ENCODE assay signal across 32 mouse cellular contexts in the genomic region with DNA sequence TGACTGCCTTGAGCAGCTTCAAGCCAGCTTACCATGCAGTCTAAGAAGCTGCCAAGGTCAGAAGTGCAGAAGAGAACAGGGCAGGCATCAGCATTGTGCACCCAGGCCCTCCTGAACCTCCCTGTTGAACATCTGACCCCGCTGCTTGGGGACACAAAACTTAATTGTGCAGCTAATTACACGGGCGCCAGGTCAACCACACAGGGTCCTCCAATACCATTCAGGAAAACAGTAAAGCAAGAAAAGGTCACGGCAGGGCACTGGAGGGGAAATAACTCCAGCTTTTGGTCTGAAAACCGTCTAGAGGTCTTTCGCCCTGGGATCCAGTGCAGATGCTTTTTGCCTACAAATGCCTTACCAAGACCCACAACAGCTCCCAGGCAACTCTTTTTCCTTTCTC.
A peak's percentile ranks its signal among the peaks of the same experiment; 100 is the strongest.
DNase-seq lines count a peak whose midpoint lies in the region; ATAC-seq lines count a peak whose summit lies in the region.
"Had no signal": no experiment of that assay in that cellular context is flagged by ENCODE, and none has a peak within 500 bp of the region (broad histone marks: within the 10 kb centered on the region; RNA-seq: fewer than 3 reads in every experiment).

No protein-coding gene starts in this region.

- peaks cover 41% of the 10 kb centered on the region for H3K27me3 ChIP-seq in forebrain, embryonic 10.5 days (ENCODE audit: poor library complexity, severe bottlenecking)
- no peaks in the 10 kb centered on the region for H3K27me3 ChIP-seq in forebrain, embryonic 12.5 days
- peaks cover 12% of the 10 kb centered on the region for H3K27me3 ChIP-seq in midbrain, embryonic 11.5 days (ENCODE audit: control insufficient read depth, insufficient read depth, low read length)
- H3K27me3 ChIP-seq in midbrain, embryonic 15.5 days (replicated peaks): no peaks in the 10 kb centered on the region
- H3K27me3 ChIP-seq: CH12.LX; embryonic facial prominence, embryonic 15.5 days; heart, embryonic 15.5 days had no signal

- 11% methylated on average over 6 of the region's 6 CpGs for WGBS in forebrain, embryonic 10.5 days
- 8% methylated on average over 6 of the region's 6 CpGs for WGBS in forebrain, embryonic 12.5 days
- WGBS in midbrain, embryonic 11.5 days: 14% methylated on average over 6 of the region's 6 CpGs
- 18% methylated on average over 6 of the region's 6 CpGs for WGBS in midbrain, embryonic 15.5 days

- H3K4me3 ChIP-seq in forebrain, embryonic 10.5 days: no peak overlapping the region
- H3K4me3 ChIP-seq in forebrain, embryonic 12.5 days (replicated peaks): no peak overlapping the region
- H3K4me3 ChIP-seq in midbrain, embryonic 11.5 days (ENCODE audit: low read depth, low read length): no peak overlapping the region
- H3K4me3 ChIP-seq in midbrain, embryonic 15.5 days: no peak overlapping the region
- H3K4me3 ChIP-seq: embryonic facial prominence, embryonic 15.5 days; heart, embryonic 10.5 days; heart, embryonic 15.5 days; hindbrain, embryonic 13.5 days had no signal

- peaks cover 18% of the 10 kb centered on the region for H3K4me1 ChIP-seq in forebrain, embryonic 10.5 days
- H3K4me1 ChIP-seq in forebrain, embryonic 12.5 days: no peaks in the 10 kb centered on the region
- H3K4me1 ChIP-seq in midbrain, embryonic 11.5 days (ENCODE audit: control insufficient read depth, insufficient read depth, low read length): peaks cover 6% of the 10 kb centered on the region
- no peaks in the 10 kb centered on the region for H3K4me1 ChIP-seq in midbrain, embryonic 15.5 days
- H3K4me1 ChIP-seq: embryonic facial prominence, embryonic 15.5 days; heart, embryonic 10.5 days; heart, embryonic 15.5 days; hindbrain, embryonic 13.5 days had no signal

- H3K36me3 ChIP-seq in forebrain, embryonic 10.5 days (replicated peaks): no peaks in the 10 kb centered on the region
- H3K36me3 ChIP-seq in forebrain, embryonic 12.5 days (replicated peaks): no peaks in the 10 kb centered on the region
- no peaks in the 10 kb centered on the region for H3K36me3 ChIP-seq in midbrain, embryonic 11.5 days (ENCODE audit: control insufficient read depth, insufficient read depth, low read length)
- H3K36me3 ChIP-seq in midbrain, embryonic 15.5 days (replicated peaks): no peaks in the 10 kb centered on the region
- H3K36me3 ChIP-seq: embryonic facial prominence, embryonic 15.5 days; heart, embryonic 10.5 days; heart, embryonic 15.5 days; hindbrain, embryonic 13.5 days had no signal

- H3K9ac ChIP-seq in forebrain, embryonic 12.5 days: no peak overlapping the region
- no peak overlapping the region for H3K9ac ChIP-seq in midbrain, embryonic 11.5 days (ENCODE audit: low read length)
- no peak overlapping the region for H3K9ac ChIP-seq in midbrain, embryonic 15.5 days
- H3K9ac ChIP-seq: embryonic facial prominence, embryonic 15.5 days; heart, embryonic 15.5 days; hindbrain, embryonic 13.5 days; liver, embryonic 14.5 days had no signal

- no peak for ATAC-seq in forebrain, embryonic 12.5 days (ENCODE audit: low FRiP score)
- ATAC-seq in midbrain, embryonic 11.5 days (ENCODE audit: low FRiP score): no peak
- ATAC-seq in midbrain, embryonic 15.5 days (replicated peaks): no peak
- ATAC-seq: activated CD4-positive, CD25-positive, alpha-beta regulatory T cell, adult 4 months; forebrain, embryonic 16.5 days; intestine, embryonic 16.5 days had no signal

- H3K4me2 ChIP-seq in forebrain, embryonic 12.5 days: no peak overlapping the region
- no peak overlapping the region for H3K4me2 ChIP-seq in midbrain, embryonic 11.5 days
- no peak overlapping the region for H3K4me2 ChIP-seq in midbrain, embryonic 15.5 days
- H3K4me2 ChIP-seq: embryonic facial prominence, embryonic 15.5 days; heart, embryonic 15.5 days; hindbrain, embryonic 13.5 days had no signal

- no peak overlapping the region for H3K27ac ChIP-seq in forebrain, embryonic 10.5 days
- H3K27ac ChIP-seq in forebrain, embryonic 12.5 days: no peak overlapping the region
- H3K27ac ChIP-seq in midbrain, embryonic 11.5 days (ENCODE audit: low read depth, low read length): no peak overlapping the region
- no peak overlapping the region for H3K27ac ChIP-seq in midbrain, embryonic 15.5 days
- H3K27ac ChIP-seq: embryonic facial prominence, embryonic 15.5 days; heart, embryonic 10.5 days; heart, embryonic 15.5 days; hindbrain, embryonic 13.5 days; liver, embryonic 14.5 days; macrophage had no signal

- H3K9me3 ChIP-seq in forebrain, embryonic 10.5 days: 0 out of 2 replicates have a peak, but pooled peaks cover 3% of the 10 kb centered on the region
- no peaks in the 10 kb centered on the region for H3K9me3 ChIP-seq in forebrain, embryonic 12.5 days
- H3K9me3 ChIP-seq in midbrain, embryonic 11.5 days (ENCODE audit: control insufficient read depth, low read length): no peaks in the 10 kb centered on the region
- H3K9me3 ChIP-seq in midbrain, embryonic 15.5 days: no peaks in the 10 kb centered on the region
- H3K9me3 ChIP-seq: embryonic facial prominence, embryonic 15.5 days; heart, embryonic 10.5 days; heart, embryonic 15.5 days; hindbrain, embryonic 13.5 days had no signal

- peak; percentile 30 for DNase-seq in forebrain, embryonic 10.5 days (ENCODE audit: extremely low spot score, low spot score)
- DNase-seq in midbrain, embryonic 11.5 days (ENCODE audit: low spot score, missing footprints): peak; percentile 81
- peak; percentile 5 for DNase-seq in forelimb bud, embryonic 11.5 days (ENCODE audit: low read depth, low spot score)
- DNase-seq in retina, embryonic 14.5 days (ENCODE audit: low spot score): peak; percentile 32
- DNase-seq in ovary, adult 18-20 months (ENCODE audit: low spot score): no peak
- DNase-seq in cerebellum, postnatal 14 days: no peak
- DNase-seq: adrenal gland, adult 2 months; adrenal gland, postnatal 36 days; cerebellum, adult 18-20 months; cerebellum, postnatal 10 days; gastrocnemius, postnatal 25 days; heart, adult 11 months; kidney, postnatal 36 days; layer of hippocampus, postnatal 36 days; left cerebral cortex, postnatal 4 days; liver; lung, adult 2 months; lung, postnatal 10 days; right cerebral cortex, postnatal 14 days; thymus, postnatal 25 days had no signal

Comparison
In these comparisons a context has a peak if more than half of its experiments do, and no peak if none do; other contexts are left out.
1. DNase-seq: peak in forebrain, embryonic 10.5 days (single experiment), midbrain, embryonic 11.5 days (single experiment), forelimb bud, embryonic 11.5 days (single experiment) and retina, embryonic 14.5 days (single experiment); none in ovary, adult 18-20 months (single experiment) and cerebellum, postnatal 14 days (0 of 2).